Mouse (Mus musculus) lung, postnatal 0 days (tissue): ENCODE measurements at regions not wholly inside any gene's neighbourhood (a gene's known extent, or its start where the extent isn't known, plus 50 kb on each side); places are given as distances from the start of the nearest gene placed in this dataset.

Source experiments
- CTCF ChIP-seq: IDR thresholded peaks from 2 replicates; pipeline ENCODE4 v1.5.1; 2016; ENCODE audit warnings: antibody characterized with exemption, mild to moderate bottlenecking
- EP300 ChIP-seq: IDR thresholded peaks from 2 replicates; pipeline ENCODE4 v1.6.1; 2016; ENCODE audit warnings: antibody characterized with exemption, mild to moderate bottlenecking, control low read depth

DNA sequence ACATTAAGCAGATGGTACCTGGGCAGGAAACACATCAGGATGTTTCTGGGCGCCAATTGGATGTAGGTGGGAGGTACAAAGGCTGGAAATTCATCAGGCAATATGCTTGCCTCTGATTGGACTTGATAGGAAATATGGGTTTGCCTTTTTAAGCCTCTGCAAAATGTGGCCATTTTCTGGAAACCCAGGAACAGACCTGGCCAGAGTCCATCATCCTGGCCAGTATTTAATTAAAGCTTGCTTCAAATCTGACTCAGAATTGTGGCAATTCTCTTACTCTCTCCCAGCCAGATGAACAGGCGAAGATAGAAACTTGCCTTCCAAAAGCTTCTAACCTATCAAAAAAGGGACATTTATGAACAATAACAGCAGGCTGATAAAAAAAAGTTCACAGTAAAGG is 79.3 kb upstream of the Foxn2 start:
- no peak for TF ChIP-seq CTCF
- no peak for TF ChIP-seq EP300
